Mouse (Mus musculus) thymus, postnatal 14 days (tissue): Measurements from ENCODE around the gene Tbcel.

Experiments
- DNase-seq: peaks from one replicate; pipeline ENCODE4 v3.0.0; 2021

The Tbcel gene

GRCm38 (mm10) chr9:42482944-42483343 lies 24.7 kb downstream of the Tbcel start:
- no peak for DNase-seq

- no peak for DNase-seq
Measured at GRCm38 (mm10) chr9:42476166-42476565, 31.4 kb downstream of the Tbcel start.

- no peak for DNase-seq
Measured at GRCm38 (mm10) chr9:42474244-42474643, 33.4 kb downstream of the Tbcel start.

- peak; percentile 93 for DNase-seq
Measured at GRCm38 (mm10) chr9:42471921-42472747, 35.5 kb downstream of the Tbcel start.

GRCm38 (mm10) chr9:42471214-42471613 lies 36.4 kb downstream of the Tbcel start:
- DNase-seq = peak; percentile 54

GRCm38 (mm10) chr9:42469323-42469722 lies 38.3 kb downstream of the Tbcel start:
- DNase-seq = peak; percentile 70

GRCm38 (mm10) chr9:42468360-42468759 lies 39.2 kb downstream of the Tbcel start:
- DNase-seq = no peak

GRCm38 (mm10) chr9:42467116-42467815 lies 40.3 kb downstream of the Tbcel start:
- DNase-seq = peak; percentile 76

- DNase-seq = peak; percentile 78
Measured at GRCm38 (mm10) chr9:42465661-42466091, 41.9 kb downstream of the Tbcel start.

GRCm38 (mm10) chr9:42464181-42464580 lies 43.4 kb downstream of the Tbcel start:
- no peak for DNase-seq

- DNase-seq = peak; percentile 80
Measured at GRCm38 (mm10) chr9:42463220-42463989, 44.2 kb downstream of the Tbcel start.

- no peak for DNase-seq
Measured at GRCm38 (mm10) chr9:42462585-42463219, 44.9 kb downstream of the Tbcel start.

- no peak for DNase-seq
Measured at GRCm38 (mm10) chr9:42461390-42462108, 46.1 kb downstream of the Tbcel start.

- no peak for DNase-seq
Measured at GRCm38 (mm10) chr9:42460353-42460752, 47.3 kb downstream of the Tbcel start.

GRCm38 (mm10) chr9:42459736-42460135 lies 47.9 kb downstream of the Tbcel start:
- no peak for DNase-seq

- no peak for DNase-seq
Measured at GRCm38 (mm10) chr9:42458741-42459515, 48.7 kb downstream of the Tbcel start.

- DNase-seq = no peak
Measured at GRCm38 (mm10) chr9:42457501-42457900, 50.1 kb downstream of the Tbcel start.

GRCm38 (mm10) chr9:42454364-42454763 lies 53.2 kb downstream of the Tbcel start:
- no peak for DNase-seq

GRCm38 (mm10) chr9:42449043-42449442 lies 58.6 kb downstream of the Tbcel start:
- no peak for DNase-seq

- DNase-seq = no peak
Measured at GRCm38 (mm10) chr9:42442100-42442499, 65.5 kb downstream of the Tbcel start.

- no peak for DNase-seq
Measured at GRCm38 (mm10) chr9:42441234-42441633, 66.4 kb downstream of the Tbcel start.
